Mouse (Mus musculus) lung, adult 2 months (tissue): ENCODE data around the gene Tmem234.

ENCODE experiments used
- CTCF ChIP-seq: fragments of 200-500 bp; IDR thresholded peaks from 2 replicates; pipeline ENCODE4 v1.5.1; 2011; ENCODE audit warnings: mild to moderate bottlenecking, low read length, control low read depth; ENCODE audit not compliant: insufficient read depth
- POLR2A ChIP-seq: fragments of 200-500 bp; IDR thresholded peaks from 2 replicates; pipeline ENCODE4 v1.6.1; 2011; ENCODE audit warnings: low read depth, mild to moderate bottlenecking, control low read depth, low read length, borderline replicate concordance; ENCODE audit errors: extremely low read depth

DNA sequence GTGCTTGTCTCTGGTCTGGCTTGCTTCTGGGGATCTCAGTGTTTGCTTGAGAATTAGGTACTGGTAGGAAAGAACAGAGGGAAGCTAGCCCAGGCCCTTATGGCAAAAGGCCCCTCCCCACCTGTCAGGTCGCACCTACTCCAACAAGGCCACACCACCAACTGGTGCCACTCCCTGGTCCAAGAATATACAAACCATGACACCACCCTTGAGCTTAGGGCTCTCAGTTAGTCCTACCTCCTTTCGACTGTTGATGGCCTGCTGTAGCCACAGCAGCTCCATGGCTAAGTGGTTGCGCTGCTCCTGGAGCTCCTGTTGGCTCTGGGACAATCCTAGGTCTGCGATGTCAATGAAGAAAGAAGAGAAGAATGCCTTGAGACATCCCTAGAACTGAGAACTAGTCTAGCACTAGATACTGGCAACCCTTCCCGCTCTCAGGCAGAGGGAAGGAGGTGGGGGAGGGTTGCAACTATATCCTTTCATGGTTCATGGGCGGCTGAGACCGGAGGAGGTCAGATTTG is 16.7 kb downstream of the Tmem234 start:
- TF ChIP-seq CTCF, result no peak
- no peak for TF ChIP-seq POLR2A
